Mouse (Mus musculus): Measurements from ENCODE around the gene Csnk1e.

The Csnk1e gene

DNA sequence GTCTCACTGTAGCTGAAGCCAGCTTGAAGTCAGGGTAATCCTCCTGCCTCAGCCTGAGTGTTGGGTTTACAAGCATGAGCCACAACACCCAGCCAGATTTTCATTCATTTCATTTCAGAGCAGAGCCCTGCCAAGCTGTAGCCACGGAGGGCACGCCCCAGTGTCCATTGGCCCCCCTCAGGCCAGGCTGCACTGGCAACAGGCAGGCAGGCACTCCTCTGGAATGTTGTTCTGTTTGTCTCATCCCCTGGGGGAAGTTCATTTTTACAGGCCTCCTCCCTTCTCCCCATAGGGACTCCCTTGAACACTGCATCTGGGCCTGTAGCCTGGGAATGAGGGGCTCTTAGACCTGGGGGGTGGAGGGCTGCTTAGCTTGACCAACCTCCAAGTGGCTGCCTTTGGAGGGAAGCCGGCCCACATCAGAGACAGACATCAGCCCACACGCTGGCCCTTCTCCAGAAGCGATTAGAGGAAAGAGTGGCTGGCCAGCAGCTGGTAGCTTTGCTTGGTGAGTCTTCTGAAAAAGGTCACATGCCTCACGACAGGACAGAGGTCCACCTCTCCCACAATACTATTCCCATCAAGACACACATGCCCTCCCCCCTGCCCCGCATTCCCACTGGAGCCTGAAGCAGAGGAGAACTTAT is 63.8 kb downstream of the Csnk1e start:
- DNase-seq = peak; percentile 89

GRCm38 (mm10) chr15:79390434-79390833 is 64.9 kb downstream of the Csnk1e start:
- DNase-seq = peak; percentile 90

DNA sequence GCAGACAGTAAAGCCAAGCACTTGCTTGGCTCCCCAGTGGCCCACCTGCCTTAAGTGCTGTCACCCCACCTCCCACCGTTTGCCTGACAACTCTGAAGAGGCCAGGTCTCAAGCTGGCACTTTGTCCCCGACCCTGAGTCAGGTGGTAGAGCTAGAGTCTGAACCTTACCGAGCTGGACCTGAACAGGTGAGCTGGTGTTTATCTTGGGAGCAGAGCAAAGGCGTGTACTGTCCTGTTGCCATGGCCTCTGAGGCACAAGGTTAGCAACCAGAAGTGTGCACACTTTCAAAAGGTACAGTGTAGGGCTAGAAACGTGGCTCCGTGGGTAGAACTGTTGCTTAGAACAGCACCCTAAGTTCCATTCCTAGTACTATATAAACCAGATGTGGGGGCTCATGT is 67.2 kb downstream of the Csnk1e start:
- DNase-seq = peak; percentile 56

DNA sequence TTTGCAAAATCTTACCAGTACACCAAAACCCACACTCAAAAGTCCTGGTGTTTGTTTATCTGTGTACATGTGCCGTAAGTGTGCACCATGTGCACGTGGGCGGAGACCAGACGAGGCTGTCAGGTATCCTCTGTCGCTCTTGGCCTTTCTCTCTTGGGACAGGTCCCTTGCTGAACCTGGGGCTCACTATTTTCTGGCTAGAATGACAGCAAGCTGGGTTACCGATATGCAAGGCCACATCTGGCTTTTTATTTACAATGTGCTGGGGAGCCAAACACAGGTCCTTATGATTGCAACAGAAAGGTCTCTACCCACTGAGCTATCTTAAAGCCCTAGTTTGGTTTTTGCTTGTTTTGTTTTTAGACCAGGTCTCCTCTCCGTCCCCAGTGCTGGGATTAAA is 67.8 kb downstream of the Csnk1e start:
- DNase-seq = no peak

GRCm38 (mm10) chr15:79387081-79387480 is 68.3 kb downstream of the Csnk1e start:
- no peak for DNase-seq

GRCm38 (mm10) chr15:79381644-79382043 is 73.7 kb downstream of the Csnk1e start:
- no peak for DNase-seq

- peak; percentile 90 for DNase-seq
Measured at GRCm38 (mm10) chr15:79380468-79381444, 74.6 kb downstream of the Csnk1e start.

DNA sequence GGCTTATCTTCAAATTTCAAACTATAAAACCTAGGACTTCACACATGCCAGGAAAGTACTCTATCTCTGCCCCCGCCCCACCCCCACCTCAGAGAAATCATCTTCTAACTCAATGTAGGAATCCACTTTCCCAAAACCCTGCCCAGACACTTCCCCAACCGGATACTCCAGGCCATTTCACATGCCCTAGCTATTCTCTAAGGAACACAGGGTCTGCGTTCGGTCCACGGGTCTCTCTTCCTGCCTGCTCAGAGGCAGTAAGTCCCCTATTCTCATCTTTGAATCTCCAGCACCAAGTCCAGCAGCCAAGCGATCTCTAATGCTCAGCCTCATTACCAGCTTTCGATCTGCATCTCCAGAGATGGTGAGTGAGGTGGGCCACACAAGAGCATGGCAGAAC is 75.7 kb downstream of the Csnk1e start:
- no peak for DNase-seq

DNA sequence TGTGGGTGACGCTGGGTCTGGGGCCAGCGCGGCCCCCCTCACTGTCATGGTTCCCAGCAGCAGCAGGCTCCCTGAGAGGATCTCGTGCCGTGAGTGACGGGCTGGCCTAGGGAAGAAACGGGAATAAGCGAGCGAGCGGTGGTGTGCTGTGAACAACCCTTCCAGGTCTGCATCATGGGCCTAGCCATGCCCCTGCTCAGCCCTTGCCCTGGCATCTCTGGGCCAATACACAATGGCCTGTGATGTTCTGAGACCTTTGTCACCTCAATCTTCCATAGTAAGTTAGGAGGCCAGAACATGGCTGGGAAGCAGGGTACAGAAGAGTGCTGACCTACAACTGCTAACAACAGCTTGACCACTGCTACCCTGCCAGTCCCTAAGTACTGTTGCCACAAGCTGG is 76.8 kb downstream of the Csnk1e start:
- no peak for DNase-seq

DNA sequence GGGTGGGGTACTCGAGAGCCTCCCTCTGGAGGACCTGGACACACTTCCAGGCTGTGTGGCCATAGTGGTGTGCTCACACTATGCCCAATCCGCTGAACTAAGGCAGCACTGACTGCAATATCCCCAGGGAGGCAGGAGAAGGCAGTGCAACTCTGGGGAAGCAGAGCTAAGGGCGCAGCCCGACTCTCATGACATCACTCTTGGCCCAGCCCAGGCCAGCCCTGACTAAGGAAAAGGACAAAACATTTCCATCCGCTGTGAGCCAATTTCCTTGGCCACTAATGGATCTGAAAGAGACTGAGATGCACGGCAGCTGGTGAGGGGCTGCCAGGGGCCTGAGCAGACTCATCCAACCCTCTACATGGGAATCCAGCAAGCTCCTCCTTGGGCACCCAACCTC is 77.7 kb downstream of the Csnk1e start:
- peak; percentile 91 for DNase-seq

DNA sequence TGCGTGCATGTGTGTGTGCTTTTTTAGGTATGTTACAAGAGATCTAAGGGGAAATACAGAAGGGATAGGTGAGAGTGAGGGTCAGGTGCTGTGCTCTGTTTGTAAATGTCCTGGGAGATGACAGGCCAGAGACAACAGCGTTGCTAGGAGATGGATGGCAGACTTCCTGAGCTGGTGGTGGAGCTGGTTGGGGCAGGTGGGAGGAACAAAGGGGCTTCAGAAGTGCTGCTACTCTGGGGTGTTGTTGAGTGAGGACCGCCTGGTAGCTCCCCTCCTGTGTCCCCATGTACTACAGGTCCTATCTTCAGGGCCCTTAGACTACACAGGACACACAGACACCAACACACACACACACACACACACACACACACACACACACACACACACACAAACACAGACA is 80.6 kb downstream of the Csnk1e start:
- DNase-seq = no peak

- DNase-seq = no peak
Measured at GRCm38 (mm10) chr15:79370281-79370843, 85.0 kb downstream of the Csnk1e start.

GRCm38 (mm10) chr15:79369452-79370280 is 85.7 kb downstream of the Csnk1e start:
- DNase-seq = no peak

DNA sequence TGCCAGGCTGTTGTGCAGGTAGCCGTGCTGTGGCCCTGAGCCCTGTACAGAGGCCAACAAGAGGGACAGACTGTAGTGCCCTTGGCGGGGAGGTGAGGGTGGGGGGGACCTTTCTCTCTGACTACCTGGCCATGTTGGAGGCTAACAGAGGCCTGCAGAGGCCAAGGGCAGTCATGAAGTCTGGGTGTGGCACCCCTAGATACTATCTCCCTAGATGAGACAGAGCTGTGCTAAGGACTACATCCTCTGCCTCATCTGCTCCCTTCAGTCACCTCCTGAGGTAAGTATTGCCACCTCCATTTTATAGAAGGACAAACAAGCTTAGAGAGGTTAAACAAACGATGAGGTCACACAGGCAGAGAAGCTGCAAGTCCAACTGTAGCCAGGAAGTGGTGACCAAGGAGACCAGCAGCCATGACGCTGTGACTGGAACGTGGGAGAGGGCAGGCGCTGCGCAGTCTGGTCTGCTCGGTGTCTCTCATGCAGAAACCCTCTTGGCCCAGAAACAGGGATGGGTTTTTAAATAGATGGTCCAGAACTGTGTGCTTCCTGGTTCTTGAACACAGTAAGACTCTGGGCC is 86.4 kb downstream of the Csnk1e start:
- peak; percentile 81 for DNase-seq

GRCm38 (mm10) chr15:79368313-79368811 is 87.0 kb downstream of the Csnk1e start:
- peak; percentile 91 for DNase-seq
